Mouse (Mus musculus): ENCODE measurements at regions not wholly inside any gene's neighbourhood (a gene's known extent, or its start where the extent isn't known, plus 50 kb on each side); places are given as distances from the start of the nearest gene placed in this dataset.

- no peak for TF ChIP-seq CTCF (IDR thresholded peaks at IDR 0.05; ENCODE audit: low read depth)
- no peak for TF ChIP-seq EP300 (optimal IDR thresholded peaks at IDR 0.05)
Observed at GRCm38 (mm10) chr2:178631966-178632365, 201.6 kb downstream of the Cdh26 start.
